Mouse (Mus musculus) c-Kit-positive CD71-positive TER-119-positive erythroid progenitor cells, embryonic 14.5 days (primary cell): ENCODE results near the gene Gm20388.

Experiments
- DNase-seq: peaks from one replicate; pipeline ENCODE4 v3.0.0-alpha.2; 2013; ENCODE audit warnings: low spot score

Gene Gm20388

GRCm38 (mm10) chr8:122646337-122646736 is 2735.7 kb downstream of the Gm20388 start:
- DNase-seq: no peak

GRCm38 (mm10) chr8:122648192-122648970 is 2737.7 kb downstream of the Gm20388 start:
- no peak for DNase-seq

GRCm38 (mm10) chr8:122651326-122651921 is 2740.8 kb downstream of the Gm20388 start:
- DNase-seq: no peak

GRCm38 (mm10) chr8:122652643-122653042 is 2742.0 kb downstream of the Gm20388 start:
- no peak for DNase-seq

GRCm38 (mm10) chr8:122654768-122655167 is 2744.1 kb downstream of the Gm20388 start:
- no peak for DNase-seq

GRCm38 (mm10) chr8:122656056-122656999 is 2745.7 kb downstream of the Gm20388 start:
- no peak for DNase-seq

- no peak for DNase-seq
These were observed 2747.6 kb downstream of the Gm20388 start for GRCm38 (mm10) chr8:122658149-122658806.

GRCm38 (mm10) chr8:122658807-122659160 is 2748.1 kb downstream of the Gm20388 start:
- no peak for DNase-seq

GRCm38 (mm10) chr8:122660022-122660421 is 2749.4 kb downstream of the Gm20388 start:
- no peak for DNase-seq

GRCm38 (mm10) chr8:122661138-122661537 is 2750.5 kb downstream of the Gm20388 start:
- DNase-seq: no peak

- no peak for DNase-seq
These were observed 2751.3 kb downstream of the Gm20388 start for GRCm38 (mm10) chr8:122661894-122662293.

- DNase-seq: no peak
These were observed 2752.5 kb downstream of the Gm20388 start for GRCm38 (mm10) chr8:122663106-122663505.

- no peak for DNase-seq
These were observed 2753.0 kb downstream of the Gm20388 start for GRCm38 (mm10) chr8:122663670-122664069.

GRCm38 (mm10) chr8:122665221-122665620 is 2754.6 kb downstream of the Gm20388 start:
- no peak for DNase-seq

- DNase-seq: no peak
These were observed 2755.2 kb downstream of the Gm20388 start for GRCm38 (mm10) chr8:122665667-122666316.

- peak; percentile 76 for DNase-seq
These were observed 2755.7 kb downstream of the Gm20388 start for GRCm38 (mm10) chr8:122666338-122666764.

GRCm38 (mm10) chr8:122666827-122667226 is 2756.2 kb downstream of the Gm20388 start:
- DNase-seq: no peak

GRCm38 (mm10) chr8:122667854-122668253 is 2757.2 kb downstream of the Gm20388 start:
- DNase-seq: no peak

GRCm38 (mm10) chr8:122669370-122669769 is 2758.7 kb downstream of the Gm20388 start:
- no peak for DNase-seq

GRCm38 (mm10) chr8:122670001-122670400 is 2759.4 kb downstream of the Gm20388 start:
- DNase-seq: no peak

- no peak for DNase-seq
These were observed 2760.1 kb downstream of the Gm20388 start for GRCm38 (mm10) chr8:122670718-122671117.
